Mouse (Mus musculus): ENCODE results near the gene Rph3al.

- TF ChIP-seq POLR2A (IDR thresholded peaks at IDR 0.05; ENCODE audit: low read depth, low read length) (no peak), CTCF (IDR thresholded peaks at IDR 0.05; ENCODE audit: borderline replicate concordance, insufficient read depth, low read length) (no peak)
Observed at GRCm38 (mm10) chr11:75794602-75795320, 143.5 kb downstream of the Rph3al start.

Data from embryonic fibroblast, embryonic 13.5 days (primary cell).